Mouse (Mus musculus) ES-Bruce4 (cell line): ENCODE data around the gene Rasa3.

ENCODE experiments used
- CTCF ChIP-seq: IDR thresholded peaks from one replicate; pipeline ENCODE4 v1.8.1; 2011; ENCODE audit warnings: low read depth, low read length
- POLR2A ChIP-seq: IDR thresholded peaks from one replicate; pipeline ENCODE4 v1.8.1; 2011; ENCODE audit warnings: low read length; ENCODE audit not compliant: insufficient read depth

DNA sequence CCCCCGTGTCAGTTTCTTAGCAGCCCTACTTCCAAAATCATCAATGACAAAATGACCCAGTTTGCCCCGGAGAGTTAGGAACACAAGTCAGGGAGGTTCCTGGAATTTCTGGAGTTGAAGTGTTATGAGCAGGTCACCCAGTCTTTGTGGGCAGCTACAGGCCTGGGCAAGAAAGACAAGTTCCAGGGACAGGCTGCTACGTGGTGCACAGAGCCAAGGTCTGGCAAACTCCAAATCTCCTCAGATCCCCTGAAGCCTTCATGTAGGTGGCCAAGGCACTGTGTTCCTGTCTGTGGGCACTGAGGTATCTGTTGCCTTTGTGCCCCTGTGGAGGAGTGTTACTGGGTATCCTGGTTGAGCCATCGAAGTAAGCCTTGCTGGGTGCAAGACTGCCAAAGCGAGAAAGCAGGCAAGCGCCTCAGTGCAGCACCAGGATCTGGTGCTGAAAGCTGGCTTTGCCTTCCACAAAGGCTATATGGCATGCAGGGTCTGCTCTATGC is 12.6 kb downstream of the Rasa3 start:
- no peak for TF ChIP-seq CTCF
- TF ChIP-seq POLR2A: no peak
